Mouse (Mus musculus): ENCODE measurements around the gene Clec3b.

The Clec3b gene

DNA sequence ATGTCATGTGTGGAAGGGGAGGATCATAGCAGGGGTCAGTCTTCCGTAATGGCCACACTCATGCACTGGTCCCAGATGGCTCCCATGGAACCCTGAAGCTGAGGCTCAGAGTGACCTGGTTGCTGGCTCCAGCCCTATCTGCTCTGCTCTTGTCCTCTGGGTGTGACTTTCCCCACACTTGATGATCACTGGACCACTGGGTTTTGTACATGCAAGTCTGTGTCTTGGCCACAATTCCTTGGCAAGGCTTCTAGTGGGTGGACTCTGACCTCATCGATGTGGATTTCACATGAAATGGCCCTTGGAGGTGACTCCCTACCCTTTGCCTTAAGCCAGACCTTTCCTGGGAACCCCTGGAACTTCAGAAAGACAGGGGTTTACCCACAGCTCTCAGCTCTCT lies 2.4 kb downstream of the Clec3b start:
- DNase-seq (ENCODE audit: low read depth, low spot score): no peak

GRCm38 (mm10) chr9:123156910-123157361 lies 6.2 kb downstream of the Clec3b start:
- no peak for DNase-seq (ENCODE audit: low read depth, low spot score)

- DNase-seq (ENCODE audit: low read depth, low spot score): no peak
These were observed 7.0 kb downstream of the Clec3b start for GRCm38 (mm10) chr9:123157699-123158098.

- peak; percentile 80 for DNase-seq (ENCODE audit: low read depth, low spot score)
These were observed 7.5 kb downstream of the Clec3b start for GRCm38 (mm10) chr9:123158125-123158836.

GRCm38 (mm10) chr9:123159330-123159729 lies 8.6 kb downstream of the Clec3b start:
- peak; percentile 78 for DNase-seq (ENCODE audit: low read depth, low spot score)

DNA sequence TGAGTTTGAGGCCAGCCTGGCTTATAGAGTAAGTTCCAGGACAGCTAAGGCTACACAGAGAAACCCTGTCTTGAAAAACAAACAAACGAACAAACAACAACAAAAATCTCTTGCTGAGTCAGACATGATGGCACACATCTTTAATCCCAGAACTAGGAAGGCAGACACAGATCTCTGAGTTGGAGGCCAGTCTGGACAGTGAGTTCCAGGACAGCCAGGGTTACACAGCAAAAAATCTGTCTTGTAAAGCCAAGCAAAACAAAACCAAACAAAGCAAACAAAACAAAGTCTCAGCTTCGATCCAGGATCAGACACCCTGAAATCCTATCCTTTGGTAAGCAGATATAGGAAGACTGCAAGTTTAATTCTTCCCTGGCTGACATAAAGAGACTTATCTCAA lies 11.0 kb downstream of the Clec3b start:
- DNase-seq (ENCODE audit: low read depth, low spot score): no peak

DNA sequence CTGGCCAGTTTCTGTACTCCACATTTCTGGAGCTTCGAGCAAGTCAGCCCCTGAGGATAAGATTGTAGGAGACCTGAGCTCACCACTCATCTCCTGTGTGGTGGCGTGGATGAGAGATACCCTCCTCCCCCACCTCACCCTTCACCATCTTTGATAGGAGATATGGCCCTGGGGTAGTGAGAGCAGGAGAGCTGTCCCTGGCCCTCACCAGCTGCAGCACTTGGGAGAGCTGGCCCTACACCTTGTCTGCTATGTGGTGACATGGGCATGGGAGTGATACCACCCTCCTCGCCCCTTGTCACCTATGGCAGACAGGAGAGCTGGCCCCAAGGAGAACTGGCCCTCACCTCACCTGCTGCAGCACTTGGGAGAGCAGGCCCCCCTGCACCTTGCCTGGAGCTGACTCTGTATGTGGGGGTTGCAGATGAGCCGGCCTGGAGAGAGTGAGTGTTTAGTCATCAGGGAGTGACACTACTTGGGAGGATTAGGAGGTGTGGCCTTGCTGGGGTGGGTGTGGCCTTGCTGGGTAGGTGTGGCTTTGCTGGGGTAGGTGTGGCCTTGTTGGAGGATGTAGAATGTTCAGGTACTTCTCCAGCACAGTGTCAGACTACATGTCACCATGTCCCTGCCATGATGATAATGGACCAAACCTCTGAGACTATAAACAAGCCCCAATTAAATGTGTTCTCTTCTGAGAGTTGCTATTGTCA lies 12.4 kb downstream of the Clec3b start:
- DNase-seq (ENCODE audit: low read depth, low spot score): no peak

DNA sequence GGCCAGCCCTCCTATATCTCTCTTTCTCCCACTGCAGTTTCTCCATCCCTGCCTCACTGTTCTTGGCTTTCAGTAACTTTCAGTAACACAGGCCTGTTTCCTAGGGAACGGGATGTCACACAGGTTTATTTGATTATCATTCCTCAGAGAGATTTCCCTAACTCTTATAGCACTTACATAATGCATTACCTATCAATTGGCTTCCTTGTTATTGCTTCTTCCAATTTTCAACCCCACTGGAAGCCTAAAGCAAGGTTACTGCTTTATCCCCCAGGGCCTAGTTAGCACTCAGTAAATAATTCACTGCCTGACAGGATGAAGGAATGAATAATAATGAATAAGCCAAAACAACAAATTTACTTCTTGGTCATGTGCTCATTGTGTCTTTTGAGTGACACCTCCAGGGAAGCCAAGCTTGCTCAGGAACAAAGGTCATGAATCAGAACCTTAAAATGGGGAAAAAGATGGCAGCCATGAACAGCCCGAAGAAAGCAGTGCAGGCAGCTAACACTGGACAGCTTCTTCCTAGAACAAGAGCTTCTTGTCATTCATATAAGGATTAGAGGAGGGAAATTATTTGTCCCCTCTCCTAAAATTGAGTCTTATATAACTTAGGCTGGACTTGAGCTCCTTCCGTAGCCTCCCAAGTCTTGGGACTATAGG lies 15.2 kb downstream of the Clec3b start:
- no peak for DNase-seq (ENCODE audit: low read depth, low spot score)

GRCm38 (mm10) chr9:123173760-123174159 lies 23.0 kb downstream of the Clec3b start:
- no peak for DNase-seq (ENCODE audit: low read depth, low spot score)

- DNase-seq (ENCODE audit: low read depth, low spot score): no peak
These were observed 23.6 kb downstream of the Clec3b start for GRCm38 (mm10) chr9:123174356-123174755.

DNA sequence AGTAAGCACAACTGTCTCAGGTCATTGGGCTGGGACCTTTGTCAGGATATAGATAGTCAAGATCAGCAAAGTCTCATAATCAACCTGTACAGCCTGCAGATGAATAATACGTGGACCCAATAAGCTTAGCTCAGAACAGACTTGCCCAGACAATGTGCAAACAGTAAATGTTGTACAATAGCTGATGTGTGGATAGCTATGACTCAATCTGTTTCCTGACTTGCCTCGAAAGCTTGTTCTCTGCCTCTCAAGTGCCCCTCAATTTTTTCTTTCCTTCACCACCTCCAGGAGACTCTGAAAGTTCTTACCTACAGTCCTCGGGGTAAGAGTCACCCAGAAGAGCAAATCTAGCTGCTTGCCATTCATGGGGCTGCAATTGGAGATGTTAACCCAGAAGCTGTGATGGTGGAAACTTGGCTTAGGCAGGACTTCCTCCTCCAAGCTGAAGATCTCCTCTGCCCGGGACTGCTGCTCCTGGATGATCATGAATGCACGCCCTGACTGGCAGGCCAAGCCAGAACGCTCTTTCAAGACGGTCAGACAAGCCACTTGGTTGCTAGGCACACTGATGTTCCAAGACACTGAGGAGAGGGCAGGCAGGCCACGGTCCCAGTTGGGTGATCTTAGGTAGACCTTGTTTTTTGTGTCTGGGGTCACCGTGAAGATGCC lies 26.8 kb downstream of the Clec3b start:
- DNase-seq (ENCODE audit: low read depth, low spot score): no peak

- DNase-seq (ENCODE audit: low read depth, low spot score): no peak
These were observed 29.3 kb downstream of the Clec3b start for GRCm38 (mm10) chr9:123180003-123180402.

DNA sequence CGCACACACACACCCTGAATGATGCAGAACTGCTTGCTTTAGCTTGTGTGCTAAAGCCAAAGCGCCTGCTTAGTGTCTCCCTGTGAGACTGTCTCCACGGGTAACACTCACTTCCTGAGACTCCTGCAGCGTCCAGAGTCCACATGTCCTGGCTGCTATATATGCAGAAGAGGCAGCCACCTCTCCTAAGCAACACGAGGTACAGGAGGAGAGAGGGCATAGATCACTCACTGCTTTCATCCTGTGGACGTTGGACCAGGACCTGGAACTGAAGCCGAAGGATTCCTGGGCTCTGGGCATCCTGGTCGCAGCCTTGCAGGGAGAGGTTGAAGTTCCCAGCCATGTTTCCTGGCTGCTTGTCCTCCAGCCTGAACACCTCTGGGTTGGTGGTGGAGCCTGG lies 32.5 kb downstream of the Clec3b start:
- DNase-seq (ENCODE audit: low read depth, low spot score): no peak

DNA sequence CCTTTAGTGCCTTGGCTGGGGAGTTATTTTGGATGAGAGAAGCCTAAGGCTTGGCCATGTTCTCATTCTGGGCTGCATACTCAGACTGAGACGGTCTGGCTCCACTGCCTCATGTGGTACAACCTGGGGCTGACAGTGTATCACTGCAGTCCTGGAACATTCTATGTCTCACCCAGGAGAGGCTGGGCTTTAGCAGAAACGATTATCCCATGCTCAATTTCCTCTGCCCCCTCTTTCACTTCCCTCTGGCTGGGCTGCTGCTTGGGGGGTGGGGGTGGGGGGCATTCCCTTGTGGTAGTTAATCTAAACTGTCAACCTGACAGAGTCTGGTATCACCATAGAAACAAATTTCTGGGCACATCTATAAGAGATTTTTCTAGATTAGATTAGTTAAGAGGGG lies 34.8 kb downstream of the Clec3b start:
- no peak for DNase-seq (ENCODE audit: low read depth, low spot score)

DNA sequence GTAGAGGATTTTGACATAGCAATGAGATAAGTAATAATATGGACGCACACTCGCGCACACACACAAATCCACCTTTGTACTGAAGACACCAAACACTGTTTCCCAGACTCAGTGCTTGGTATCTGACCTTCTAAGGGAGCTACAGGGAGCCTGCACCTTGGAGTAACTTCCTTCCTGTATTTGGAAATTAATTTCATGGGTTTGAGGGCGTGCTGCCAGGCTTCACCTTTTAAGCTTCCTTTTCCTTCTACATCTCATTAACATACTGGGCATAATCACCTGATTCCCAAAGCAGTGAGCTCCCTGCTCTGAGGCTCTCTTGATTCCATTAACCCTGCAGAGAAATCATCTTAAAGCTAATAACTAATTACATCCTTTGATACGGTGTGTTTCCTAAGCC lies 35.4 kb downstream of the Clec3b start:
- DNase-seq (ENCODE audit: low read depth, low spot score): no peak

- DNase-seq (ENCODE audit: low read depth, low spot score): no peak
These were observed 36.8 kb downstream of the Clec3b start for GRCm38 (mm10) chr9:123187589-123187988.

DNA sequence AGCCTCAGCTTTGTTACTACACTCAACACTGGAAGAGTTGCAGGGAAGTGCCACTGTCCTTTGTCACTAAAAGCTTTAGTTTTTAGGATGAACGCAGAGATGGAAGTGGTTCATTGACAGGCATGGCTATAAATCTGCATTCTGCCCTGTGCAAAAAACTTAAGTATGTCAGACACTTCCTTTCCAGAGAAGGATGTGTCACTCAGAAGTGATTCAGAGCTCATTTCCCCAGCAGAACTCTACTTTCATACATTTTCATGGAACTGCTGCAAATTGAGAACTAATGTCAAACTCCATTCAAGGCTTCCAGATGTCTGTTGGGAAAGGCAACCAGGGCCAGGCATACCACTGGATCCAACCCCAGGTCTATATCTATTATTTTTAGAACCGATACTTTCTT lies 37.5 kb downstream of the Clec3b start:
- DNase-seq (ENCODE audit: low read depth, low spot score): peak; percentile 25

- DNase-seq (ENCODE audit: low read depth, low spot score): no peak
These were observed 49.4 kb downstream of the Clec3b start for GRCm38 (mm10) chr9:123200116-123200515.

DNA sequence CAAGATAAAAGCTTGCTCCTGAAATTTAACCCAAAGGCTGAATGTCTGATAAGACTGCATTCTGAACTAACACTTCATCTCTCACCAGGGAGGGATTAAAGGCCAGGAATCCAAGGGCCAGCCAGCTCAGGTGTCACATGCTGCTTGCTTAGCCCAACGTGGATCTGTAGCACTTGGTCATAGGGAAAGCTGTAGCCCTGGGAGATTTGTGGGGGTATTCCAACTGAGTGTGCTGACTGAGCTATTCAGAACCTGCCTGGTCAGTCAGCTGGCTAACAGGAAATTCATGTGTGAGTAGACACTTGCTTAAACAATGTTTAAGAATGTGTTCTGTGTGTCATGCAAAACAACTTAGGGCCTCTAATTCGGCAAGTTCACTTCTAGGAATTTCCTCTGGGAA lies 55.8 kb downstream of the Clec3b start:
- no peak for DNase-seq (ENCODE audit: low read depth, low spot score)

DNA sequence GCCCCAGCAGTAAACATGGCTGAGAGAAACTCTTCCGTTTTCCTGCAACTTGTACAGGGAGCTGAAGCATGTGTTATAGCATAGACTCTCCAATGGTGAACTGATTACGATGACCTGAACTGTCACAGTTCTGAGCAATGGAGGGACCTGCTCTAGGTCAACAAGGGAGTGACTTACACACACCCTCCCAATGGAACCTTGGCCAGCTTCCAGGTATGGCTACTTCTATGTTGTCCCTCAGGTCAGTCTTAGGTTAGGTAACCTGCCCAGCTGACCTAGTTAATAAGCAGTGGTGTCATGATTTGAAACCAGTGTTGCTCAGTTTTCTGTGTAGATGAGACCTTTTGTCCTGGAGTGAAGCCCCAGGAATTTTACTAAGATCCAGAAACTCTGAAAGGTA lies 56.2 kb downstream of the Clec3b start:
- no peak for DNase-seq (ENCODE audit: low read depth, low spot score)

All from brain, adult 2 months (tissue).